Mouse (Mus musculus): Measurements from ENCODE around the gene Actn3. TPM values are rescaled to one million over a fixed set of nuclear protein-coding genes. Genes with fewer than 3 reads are reported as not detected.

Gene Actn3
- 3.2 and 3.8 TPM in 2 replicates for polyA plus RNA-seq (2012; rRNA removed)

DNA sequence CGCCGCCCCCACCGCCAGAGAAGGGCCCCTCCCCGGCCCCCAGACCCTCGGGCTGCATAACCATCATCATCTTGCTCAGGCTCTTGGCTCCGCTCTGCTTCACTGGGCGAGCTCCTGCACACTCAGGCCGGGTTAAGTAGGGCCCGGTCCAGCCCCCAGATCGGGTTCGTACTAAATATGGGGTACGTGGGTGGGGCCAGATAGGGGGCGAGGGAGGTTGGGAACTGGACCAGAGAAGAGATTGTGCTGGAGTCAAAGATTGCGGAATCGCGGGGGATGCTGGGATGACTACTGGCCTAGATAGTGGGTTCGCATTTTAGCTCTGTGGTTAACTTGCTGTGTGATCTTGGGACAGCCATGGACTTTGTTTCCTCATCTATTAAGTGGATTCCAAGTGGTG is at the start of gene Actn3:
Actn3 (minus strand) TSS at position 125 of the 400 bp plus-strand sequence.

DNA sequence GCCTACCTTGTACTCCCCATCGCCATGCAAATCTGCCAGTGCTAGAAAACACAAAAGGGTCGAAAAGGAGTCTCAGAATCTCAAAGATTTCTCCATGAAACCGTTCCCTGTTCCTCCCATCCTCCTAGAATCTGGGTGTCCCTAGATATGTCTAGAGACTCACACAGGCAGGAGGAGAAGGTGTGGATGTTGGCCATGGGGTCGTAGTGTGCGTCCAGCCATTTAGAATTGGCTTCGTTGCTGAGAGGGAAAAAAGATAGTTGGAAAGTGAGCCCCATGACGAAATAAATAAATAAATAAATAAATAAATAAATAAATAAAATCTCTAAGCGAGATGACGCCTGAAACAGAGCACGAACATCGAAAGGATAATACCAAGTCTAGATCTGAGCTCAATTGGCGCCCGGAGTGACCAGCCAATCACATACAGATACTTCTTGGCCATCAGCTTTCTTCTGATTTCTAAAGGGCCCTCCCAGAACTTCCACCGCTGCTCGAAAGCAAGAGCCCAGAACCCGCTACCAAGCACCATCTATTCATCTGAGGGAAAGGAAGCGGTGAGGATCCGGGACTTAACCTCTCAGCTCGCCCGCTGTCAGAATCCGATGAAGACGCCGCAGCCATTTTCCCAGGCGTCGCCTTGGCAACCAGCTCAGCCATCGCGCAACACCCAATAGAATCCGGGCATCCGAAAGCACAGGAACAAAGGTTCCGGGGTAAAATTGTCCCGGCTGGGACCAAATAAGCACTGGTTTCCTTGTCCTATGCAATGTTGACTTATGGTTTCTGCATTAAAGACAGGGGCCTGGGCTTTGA is 28.5 kb upstream of the Actn3 start, which contains the start of gene Bbs1:
Bbs1 (minus strand) TSS at position 650 of the 816 bp plus-strand sequence.

DNA sequence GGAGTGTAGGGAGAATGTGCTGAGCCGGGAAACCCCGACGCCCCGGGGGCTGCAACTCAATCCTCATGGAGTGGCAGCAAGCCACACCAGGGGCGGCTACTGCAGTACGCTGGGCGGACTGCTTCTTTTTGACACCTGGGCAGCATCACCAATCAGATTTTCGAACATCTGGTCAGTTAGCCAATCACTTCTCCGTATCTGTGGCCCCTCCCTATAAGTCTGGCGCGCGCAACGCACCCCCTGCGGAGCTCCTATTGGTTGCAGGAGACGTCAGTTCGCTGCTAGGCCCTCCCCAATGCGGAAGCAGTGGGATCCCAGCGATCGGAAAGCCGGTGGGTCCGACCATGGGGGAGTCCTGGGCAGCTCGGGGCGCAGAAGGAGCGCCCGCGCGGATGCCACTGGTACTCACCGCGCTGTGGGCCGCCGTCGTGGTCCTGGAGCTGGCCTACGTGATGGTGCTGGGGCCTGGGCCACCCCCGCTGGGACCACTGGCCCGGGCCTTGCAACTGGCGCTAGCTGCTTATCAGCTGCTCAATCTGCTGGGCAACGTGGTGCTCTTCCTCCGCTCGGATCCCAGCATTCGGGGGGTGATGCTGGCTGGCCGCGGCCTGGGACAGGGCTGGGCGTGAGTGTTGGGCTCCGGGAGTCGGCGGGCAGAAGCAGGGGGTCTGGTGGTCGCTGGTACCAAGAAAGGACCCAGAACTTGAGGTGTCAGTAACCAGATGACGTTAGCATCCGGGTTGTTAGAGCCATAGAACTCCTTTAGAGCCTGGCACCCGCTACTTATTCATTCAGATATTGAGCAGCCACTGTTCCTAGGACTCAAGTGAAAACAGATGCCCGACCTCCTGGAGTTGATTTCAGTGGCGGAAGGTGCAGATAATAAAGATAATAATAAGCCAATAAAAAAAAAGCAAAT is 955 bp upstream of the Actn3 start, which contains the start of gene Zdhhc24:
Zdhhc24 (plus strand) TSS at position 264 of the 919 bp plus-strand sequence.

DNA sequence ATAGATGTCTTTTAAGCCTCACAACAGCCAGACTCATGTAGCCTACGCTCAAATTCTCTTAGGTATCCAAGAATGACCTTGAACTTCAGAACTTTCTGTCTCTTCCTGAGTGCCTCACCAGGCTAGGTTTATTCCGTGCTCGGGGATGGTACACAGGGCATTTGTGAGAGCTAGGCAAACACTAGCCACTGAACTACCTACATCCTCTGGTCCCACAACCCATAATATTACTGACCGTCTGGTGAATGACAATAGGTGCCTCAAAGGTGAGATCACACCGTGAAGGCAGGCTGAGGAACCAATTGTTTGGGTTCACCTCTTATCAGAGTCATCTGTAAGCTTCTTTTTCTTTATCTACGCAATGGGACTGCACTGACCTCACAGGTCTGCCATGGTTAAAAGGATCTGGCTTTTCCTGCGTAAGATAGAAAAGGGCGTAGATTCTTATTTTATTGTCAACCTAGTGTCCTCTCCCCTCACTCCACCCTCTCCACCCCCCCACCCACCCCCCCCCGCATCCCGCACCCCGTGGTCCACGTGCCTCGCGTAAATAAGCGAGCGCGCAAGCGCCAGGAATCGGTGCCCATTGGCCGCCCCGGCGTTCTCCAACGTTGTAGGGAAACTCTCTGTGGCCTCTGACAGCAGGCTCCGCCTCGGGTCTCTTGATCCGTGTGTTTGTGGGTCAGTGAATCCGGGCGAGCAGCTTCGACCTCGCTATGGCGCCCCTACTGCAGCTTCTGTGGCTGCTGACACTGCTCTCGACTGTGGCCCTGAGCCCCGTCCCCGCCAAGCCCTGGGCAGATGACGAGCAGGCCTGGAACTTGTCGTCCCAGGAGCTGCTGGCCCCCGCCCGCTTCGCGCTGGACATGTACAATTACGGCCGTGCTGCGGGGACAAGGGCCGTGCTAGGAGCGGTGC is 22.9 kb downstream of the Actn3 start, which contains the start of gene Ctsf:
Ctsf (plus strand) TSS at position 579 of the 918 bp plus-strand sequence.

DNA sequence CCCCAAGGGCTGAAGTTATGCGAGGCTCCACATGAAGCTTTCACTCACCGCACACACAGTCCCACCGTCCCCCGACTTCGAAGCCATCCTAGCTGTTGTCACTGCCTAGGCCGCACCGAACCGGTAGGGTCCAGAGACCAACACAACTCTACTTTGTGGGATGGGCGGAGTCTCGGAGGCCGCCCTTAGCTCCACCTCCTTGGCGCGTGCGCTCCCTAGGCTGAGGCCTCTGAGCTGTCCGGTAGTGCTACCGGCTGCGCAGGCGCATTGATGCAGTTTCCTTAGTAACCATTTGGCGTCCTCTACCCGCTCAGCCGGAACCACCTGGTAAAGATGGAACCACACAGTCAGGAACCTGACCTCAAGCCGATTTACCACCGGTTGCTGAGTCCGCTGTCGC is 38.6 kb downstream of the Actn3 start, which contains the start of the genes Ccs and Ccdc87:
Ccs (minus strand) TSS at position 184 of the 400 bp plus-strand sequence.
Ccdc87 (plus strand) TSS at position 218 of the 400 bp plus-strand sequence.

Other genes with a start within 250 kb of the Actn3 start
- gene Gm960, start 179.2 kb downstream of the Actn3 start, polyA plus RNA-seq (2012; rRNA removed) = 0.83 and 0.86 TPM in 2 replicates
- 1.8 and 2.3 TPM in 2 replicates for gene Sptbn2, start 166.7 kb downstream of the Actn3 start, polyA plus RNA-seq (2012; rRNA removed)
- 14.7 and 16.6 TPM in 2 replicates for gene Rbm4b, start 121.4 kb downstream of the Actn3 start, polyA plus RNA-seq (2012; rRNA removed)
- 45.2 and 82.8 TPM in 2 replicates for gene Rbm4, start 84.0 kb downstream of the Actn3 start, polyA plus RNA-seq (2012; rRNA removed)
- 22.3 and 49.8 TPM in 2 replicates for gene Gm21992, start 66.3 kb downstream of the Actn3 start, polyA plus RNA-seq (2012; rRNA removed)
- 124 and 130 TPM in 2 replicates for gene Rbm14, start 66.3 kb downstream of the Actn3 start, polyA plus RNA-seq (2012; rRNA removed)
- 48.6 and 71.6 TPM in 2 replicates for gene Ccs, start 38.6 kb downstream of the Actn3 start, polyA plus RNA-seq (2012; rRNA removed)
- 0.29 and 0.47 TPM in 2 replicates for gene Ccdc87, start 38.5 kb downstream of the Actn3 start, polyA plus RNA-seq (2012; rRNA removed)
- gene Ctsf, start 22.8 kb downstream of the Actn3 start, polyA plus RNA-seq (2012; rRNA removed) = 443 and 448 TPM in 2 replicates
- 50.8 and 63.0 TPM in 2 replicates for gene Zdhhc24, start 759 bp upstream of the Actn3 start, polyA plus RNA-seq (2012; rRNA removed)
- gene Bbs1, start 28.7 kb upstream of the Actn3 start, polyA plus RNA-seq (2012; rRNA removed) = 9.8 and 13.1 TPM in 2 replicates
- 158 and 220 TPM in 2 replicates for gene Dpp3, start 50.4 kb upstream of the Actn3 start, polyA plus RNA-seq (2012; rRNA removed)
- 12.9 and 17.8 TPM in 2 replicates for gene Peli3, start 65.2 kb upstream of the Actn3 start, polyA plus RNA-seq (2012; rRNA removed)
- 16.6 and 19.4 TPM in 2 replicates for gene Mrpl11, start 84.2 kb upstream of the Actn3 start, polyA plus RNA-seq (2012; rRNA removed)
- 2.8 and 4.2 TPM in 2 replicates for gene Npas4, start 112.4 kb upstream of the Actn3 start, polyA plus RNA-seq (2012; rRNA removed)
- 22.3 and 29.6 TPM in 2 replicates for gene Slc29a2, start 146.0 kb upstream of the Actn3 start, polyA plus RNA-seq (2012; rRNA removed)
- 69.6 and 74.6 TPM in 2 replicates for gene B4gat1, start 160.9 kb upstream of the Actn3 start, polyA plus RNA-seq (2012; rRNA removed)
- 1.6 and 2.1 TPM in 2 replicates for gene AC124502.3, start 161.0 kb upstream of the Actn3 start, polyA plus RNA-seq (2012; rRNA removed)
- gene Brms1, start 163.4 kb upstream of the Actn3 start, polyA plus RNA-seq (2012; rRNA removed) = 33.0 and 36.1 TPM in 2 replicates
- gene Rin1, start 172.6 kb upstream of the Actn3 start, polyA plus RNA-seq (2012; rRNA removed) = 18.2 and 24.3 TPM in 2 replicates
- 31.1 and 41.1 TPM in 2 replicates for gene Cd248, start 190.2 kb upstream of the Actn3 start, polyA plus RNA-seq (2012; rRNA removed)
- 8.9 and 12.9 TPM in 2 replicates for gene Tmem151a, start 207.6 kb upstream of the Actn3 start, polyA plus RNA-seq (2012; rRNA removed)
- gene Yif1a, start 210.6 kb upstream of the Actn3 start, polyA plus RNA-seq (2012; rRNA removed) = 166 and 167 TPM in 2 replicates
- gene Cnih2, start 220.6 kb upstream of the Actn3 start, polyA plus RNA-seq (2012; rRNA removed) = 14.4 and 14.6 TPM in 2 replicates
- gene Rab1b, start 229.2 kb upstream of the Actn3 start, polyA plus RNA-seq (2012; rRNA removed) = 228 and 236 TPM in 2 replicates
- 184 and 197 TPM in 2 replicates for gene Klc2, start 240.7 kb upstream of the Actn3 start, polyA plus RNA-seq (2012; rRNA removed)

Measured in ovary, adult 2 months (tissue).